Mouse (Mus musculus) cortical plate, adult 2 months (tissue): Measurements from ENCODE around the gene Fsip1.

Experiments
- CTCF ChIP-seq: fragments of 200-500 bp; IDR thresholded peaks from 2 replicates; pipeline ENCODE4 v1.5.1; 2011; ENCODE audit warnings: mild to moderate bottlenecking, control low read depth, low read length; ENCODE audit not compliant: insufficient read depth; ENCODE audit errors: extremely low read depth
- POLR2A ChIP-seq: fragments of 200-500 bp; IDR thresholded peaks from 2 replicates; pipeline ENCODE4 v1.6.1; 2011; ENCODE audit warnings: mild to moderate bottlenecking, low read length, control low read depth; ENCODE audit not compliant: insufficient read depth; ENCODE audit errors: extremely low read depth

GRCm38 (mm10) chr2:118202934-118203333 is 53.8 kb downstream of the Fsip1 start:
- no peak for TF ChIP-seq CTCF
- no peak for TF ChIP-seq POLR2A
